Mouse (Mus musculus) adrenal gland, postnatal 36 days (tissue): ENCODE results near the gene Ppp1r14b. TPM values are rescaled to one million over a fixed set of nuclear protein-coding genes. Genes with fewer than 3 reads are reported as not detected.
A peak's percentile ranks its signal among the peaks of the same experiment; 100 is the strongest.

Experiments used
- DNase-seq, 2 experiments: peaks; one replicate each; pipeline ENCODE4 v3.0.0; 2021; ENCODE audit warnings: mixed read lengths in 1 of 2
- total RNA-seq, 2 experiments: library from RNA; stranded (reverse); gene quantifications; 2 replicates each; pipeline ENCODE4 v1.2.3; 2021

Gene Ppp1r14b
- total RNA-seq, 2 experiments from 2014 or later: 203 TPM

GRCm38 (mm10) chr19:6942249-6942691, 32.5 kb upstream of the Ppp1r14b start, which contains the start of gene Gpr137:
Gene Gpr137 (minus strand): TSS chr19:6942480.
- peak; percentile 98 for DNase-seq

- no peak for DNase-seq
Observed at GRCm38 (mm10) chr19:6942764-6943163, 32.0 kb upstream of the Ppp1r14b start.

GRCm38 (mm10) chr19:6943709-6944108, 31.1 kb upstream of the Ppp1r14b start:
- DNase-seq: no peak

- DNase-seq: no peak
Observed at GRCm38 (mm10) chr19:6947742-6948141, 27.0 kb upstream of the Ppp1r14b start.

- DNase-seq: no peak
Observed at GRCm38 (mm10) chr19:6948186-6948585, 26.6 kb upstream of the Ppp1r14b start.

- DNase-seq: no peak
Observed at GRCm38 (mm10) chr19:6949532-6949931, 25.2 kb upstream of the Ppp1r14b start.

GRCm38 (mm10) chr19:6949951-6950350, 24.8 kb upstream of the Ppp1r14b start:
- DNase-seq: no peak

- peak; percentile 63 to 74 for DNase-seq
Observed at GRCm38 (mm10) chr19:6950613-6951153, 24.1 kb upstream of the Ppp1r14b start.

- DNase-seq: peak; percentile 97
Observed at GRCm38 (mm10) chr19:6951381-6951968, 23.3 kb upstream of the Ppp1r14b start.

GRCm38 (mm10) chr19:6951994-6952711, 22.6 kb upstream of the Ppp1r14b start:
- DNase-seq: peak; percentile 91 to 94

GRCm38 (mm10) chr19:6952712-6953037, 22.1 kb upstream of the Ppp1r14b start:
- DNase-seq: peak; percentile 83 to 90

- peak; percentile 55 to 77 for DNase-seq
Observed at GRCm38 (mm10) chr19:6954046-6954445, 20.7 kb upstream of the Ppp1r14b start.

GRCm38 (mm10) chr19:6955424-6955823, 19.3 kb upstream of the Ppp1r14b start:
- no peak for DNase-seq

- peak in 1 of 2 experiments; percentile 55 for DNase-seq
Observed at GRCm38 (mm10) chr19:6956461-6956860, 18.3 kb upstream of the Ppp1r14b start.

- peak in 1 of 2 experiments; percentile 64 for DNase-seq
Observed at GRCm38 (mm10) chr19:6968491-6969271, 6.1 kb upstream of the Ppp1r14b start.

- no peak for DNase-seq
Observed at GRCm38 (mm10) chr19:6969291-6969664, 5.5 kb upstream of the Ppp1r14b start.

- DNase-seq: peak; percentile 88 to 94
Observed at GRCm38 (mm10) chr19:6969665-6970381, 4.9 kb upstream of the Ppp1r14b start.

GRCm38 (mm10) chr19:6970460-6971085, 4.2 kb upstream of the Ppp1r14b start:
- DNase-seq: peak in 1 of 2 experiments; percentile 71

GRCm38 (mm10) chr19:6971644-6972043, 3.1 kb upstream of the Ppp1r14b start:
- no peak for DNase-seq

GRCm38 (mm10) chr19:6972247-6972917, 2.4 kb upstream of the Ppp1r14b start:
- DNase-seq: no peak
